Mouse (Mus musculus): Measurements from ENCODE around the gene Krt26.

DNA sequence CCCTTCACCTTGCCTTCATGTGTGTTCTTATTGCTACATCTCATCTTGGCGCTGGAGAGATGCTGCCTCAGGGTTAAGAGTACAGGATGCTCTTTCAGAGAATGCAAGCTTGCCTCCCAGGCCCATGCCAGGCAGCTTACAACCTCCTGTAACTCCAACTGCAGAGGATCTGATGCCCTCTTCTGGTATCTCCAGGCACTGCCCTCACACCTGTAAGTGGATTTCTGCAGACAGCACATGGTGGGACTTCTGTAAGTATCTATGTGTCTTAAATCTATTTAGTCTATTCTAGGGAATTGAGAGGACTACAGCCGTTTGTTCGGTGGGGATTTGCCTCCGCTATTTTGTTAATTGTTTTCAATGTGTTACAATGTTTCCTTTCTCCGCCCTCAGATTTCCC lies 44.9 kb downstream of the Krt26 start:
- TF ChIP-seq POLR2A (IDR thresholded peaks at IDR 0.05; ENCODE audit: insufficient read depth, low read length) (no peak), CTCF (IDR thresholded peaks at IDR 0.05; ENCODE audit: low read depth, low read length) (peak; percentile 56)

Data from ES-Bruce4 (cell line).